Mouse (Mus musculus) limb, embryonic 15.5 days (tissue): ENCODE data around the gene Snai1. TPM values are rescaled to one million over a fixed set of nuclear protein-coding genes. Genes with fewer than 3 reads are reported as not detected.
A peak's percentile ranks its signal among the peaks of the same experiment; 100 is the strongest.

Experiments used
- ATAC-seq: fragments of 200-750 bp; cut with Nextera tagmentation; 2 replicates; pipeline ENCODE4 v1.8.0; 2017; ENCODE audit warnings: low read depth, moderate TSS enrichment; ENCODE audit not compliant: insufficient number of reproducible peaks, low FRiP score, low TSS enrichment
- H3K27ac ChIP-seq: fragments of 300-500 bp; sonication (generic); 2 replicates; pipeline ENCODE4 v1.5.1; 2015; ENCODE audit warnings: moderate library complexity, mild to moderate bottlenecking, inconsistent platforms
- H3K27me3 ChIP-seq: fragments of 300-500 bp; sonication (generic); 2 replicates; pipeline ENCODE4 v1.6.1; 2015; ENCODE audit warnings: inconsistent platforms
- H3K36me3 ChIP-seq: fragments of 300-500 bp; sonication (generic); 2 replicates; pipeline ENCODE4 v1.6.1; 2015; ENCODE audit warnings: inconsistent platforms
- H3K4me1 ChIP-seq: fragments of 300-500 bp; sonication (generic); 2 replicates; pipeline ENCODE4 v1.6.1; 2015; ENCODE audit warnings: inconsistent platforms
- H3K4me2 ChIP-seq: fragments of 300-500 bp; sonication (generic); 2 replicates; pipeline ENCODE4 v1.6.1; 2015; ENCODE audit warnings: mild to moderate bottlenecking, inconsistent platforms
- H3K4me3 ChIP-seq: fragments of 300-500 bp; sonication (generic); 2 replicates; pipeline ENCODE4 v1.5.1; 2015; ENCODE audit warnings: mild to moderate bottlenecking, inconsistent platforms
- H3K9ac ChIP-seq: fragments of 300-500 bp; sonication (generic); 2 replicates; pipeline ENCODE4 v1.6.1; 2015; ENCODE audit warnings: inconsistent platforms
- H3K9me3 ChIP-seq: fragments of 300-500 bp; sonication (generic); 2 replicates; pipeline ENCODE4 v1.6.1; 2016; ENCODE audit warnings: inconsistent platforms
- WGBS: fragments of 180-500 bp; shearing (Covaris S2); methylation state at CpG from one replicate; pipeline ENCODE4 v1.1.7; 2015; 5-methylcytosine and 5-hydroxymethylcytosine counted together
- polyA plus RNA-seq: library from polyadenylated mRNA; unstranded; fragments of >200 nt; fragmentation: Nextera tagmentation; extraction: Ambion mirVana; gene quantifications from 2 replicates; pipeline ENCODE4 v1.2.1, GENCODE M21; 2015

Gene Snai1
- polyA plus RNA-seq, 1 experiment from 2014 or later, result 52.6 TPM

DNA sequence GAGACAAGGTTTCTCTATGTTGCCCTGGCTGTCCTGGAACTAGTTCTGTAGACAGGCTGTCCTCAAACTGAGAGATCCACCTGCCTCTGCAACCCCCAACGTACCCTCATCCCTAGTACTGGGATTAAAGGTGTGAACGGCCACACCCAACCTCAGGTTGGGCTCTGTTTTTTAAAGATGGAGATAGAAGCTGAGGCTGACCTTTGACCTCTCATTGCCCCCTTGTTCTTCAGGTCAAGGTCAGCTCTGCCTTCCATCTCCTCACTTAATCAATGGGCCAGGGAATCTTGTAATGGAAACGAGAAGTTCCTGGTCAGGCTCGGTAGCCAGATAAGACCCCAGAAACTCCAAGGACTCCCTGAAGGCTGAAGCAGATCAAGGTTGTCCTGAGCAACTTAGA is 7.5 kb upstream of the Snai1 start:
- Histone ChIP-seq H3K36me3 (no peaks in the 10 kb centered on the region), H3K4me3 (no peak overlapping the region), H3K9ac (no peak overlapping the region), H3K27ac (no peak overlapping the region), H3K27me3 (no peaks in the 10 kb centered on the region), H3K4me1 (no peaks in the 10 kb centered on the region), H3K9me3 (no peaks in the 10 kb centered on the region), H3K4me2 (no peak overlapping the region)
- WGBS, result 71% methylated on average over 4 of the region's 4 CpGs
- no peak for ATAC-seq

DNA sequence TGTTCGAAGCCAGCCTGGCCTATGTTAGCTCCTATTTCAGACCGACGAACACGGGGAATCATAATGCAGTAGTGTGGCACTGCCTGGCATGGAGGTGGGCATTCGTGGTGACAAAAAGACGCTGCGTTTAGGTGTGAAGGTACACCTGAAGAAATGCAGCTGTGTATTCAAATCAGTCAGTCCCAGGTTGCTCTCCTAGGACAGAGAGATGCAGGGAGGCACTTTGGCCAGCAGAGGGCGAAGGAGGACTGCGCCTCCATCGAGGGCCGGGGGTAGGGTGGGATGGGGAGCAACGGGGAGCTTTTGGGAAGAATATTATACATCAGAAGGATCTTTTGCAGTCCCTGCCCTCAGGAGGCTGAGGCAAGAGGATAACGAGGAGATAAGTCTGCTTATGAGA is 5.9 kb upstream of the Snai1 start:
- H3K4me2 ChIP-seq, result no peak overlapping the region
- H3K9me3 ChIP-seq, result no peaks in the 10 kb centered on the region
- no peak for ATAC-seq

DNA sequence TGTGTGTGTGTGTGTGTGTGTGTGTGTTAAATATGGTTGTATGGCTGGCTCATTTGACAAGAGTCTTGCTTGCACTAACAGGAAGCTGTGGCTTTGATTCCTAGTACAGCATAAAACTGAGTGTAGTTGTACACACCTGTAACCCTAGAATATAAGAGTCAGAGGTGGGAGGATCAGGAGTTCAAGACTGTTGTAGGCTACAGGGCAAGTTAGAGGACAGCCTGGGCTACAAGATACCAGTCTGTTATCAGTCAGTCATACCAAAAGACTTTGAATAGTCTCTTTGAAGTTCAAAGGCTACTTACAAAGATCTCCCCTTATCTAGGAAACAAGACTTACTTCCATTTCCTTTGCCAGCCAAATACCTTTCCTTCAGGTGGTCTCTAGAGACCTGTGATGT is 4.1 kb upstream of the Snai1 start:
- ATAC-seq, result no peak
- Histone ChIP-seq H3K27ac (no peak overlapping the region), H3K4me2 (no peak overlapping the region), H3K4me3 (no peak overlapping the region), H3K27me3 (peaks cover 17% of the 10 kb centered on the region), H3K4me1 (peaks cover 14% of the 10 kb centered on the region), H3K36me3 (0 out of 2 replicates have a peak, but pooled peaks cover 4% of the 10 kb centered on the region), H3K9me3 (no peaks in the 10 kb centered on the region), H3K9ac (no peak overlapping the region)

More for the DNA sequence above, 5.9 kb upstream of the Snai1 start:
- peaks cover 11% of the 10 kb centered on the region for H3K27me3 ChIP-seq
- no peak overlapping the region for H3K27ac ChIP-seq
- no peaks in the 10 kb centered on the region for H3K4me1 ChIP-seq
- 19% methylated on average over 13 of the region's 13 CpGs for WGBS
- no peak overlapping the region for H3K4me3 ChIP-seq
- H3K36me3 ChIP-seq, result no peaks in the 10 kb centered on the region
- no peak overlapping the region for H3K9ac ChIP-seq

DNA sequence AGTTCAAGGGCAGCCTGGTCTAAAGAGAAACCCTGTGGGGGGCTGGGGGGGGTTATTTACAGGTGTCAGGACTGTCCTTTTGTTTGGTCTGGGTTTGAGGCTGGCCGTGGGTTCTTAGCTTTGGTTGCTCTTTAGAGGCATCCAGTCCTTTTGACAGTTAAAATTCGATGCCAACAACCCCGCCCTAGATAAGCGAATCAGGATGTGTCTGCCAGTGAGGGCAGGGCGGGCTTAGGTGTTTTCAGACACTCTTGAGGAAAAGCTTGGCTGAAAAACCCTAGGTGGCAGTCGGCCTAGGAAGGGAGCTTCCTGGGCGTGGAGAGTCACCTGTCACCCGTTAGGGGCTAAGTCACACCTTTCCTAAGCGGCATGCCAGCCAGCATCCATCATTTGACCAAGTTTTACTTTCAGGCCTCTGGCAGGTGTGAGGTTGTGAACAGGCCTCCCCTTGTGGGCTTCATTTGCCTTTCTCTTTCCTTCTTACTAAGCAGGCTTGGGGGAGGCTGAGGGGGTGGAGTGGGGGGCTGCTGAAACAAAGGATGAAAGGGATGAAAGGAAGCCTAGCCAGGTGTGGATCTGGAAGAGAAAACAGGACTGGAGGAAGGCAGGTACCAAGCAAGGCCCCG is 1.6 kb upstream of the Snai1 start:
- peaks cover 17% of the 10 kb centered on the region for H3K27me3 ChIP-seq
- H3K9ac ChIP-seq, result no peak overlapping the region
- no peak for ATAC-seq

DNA sequence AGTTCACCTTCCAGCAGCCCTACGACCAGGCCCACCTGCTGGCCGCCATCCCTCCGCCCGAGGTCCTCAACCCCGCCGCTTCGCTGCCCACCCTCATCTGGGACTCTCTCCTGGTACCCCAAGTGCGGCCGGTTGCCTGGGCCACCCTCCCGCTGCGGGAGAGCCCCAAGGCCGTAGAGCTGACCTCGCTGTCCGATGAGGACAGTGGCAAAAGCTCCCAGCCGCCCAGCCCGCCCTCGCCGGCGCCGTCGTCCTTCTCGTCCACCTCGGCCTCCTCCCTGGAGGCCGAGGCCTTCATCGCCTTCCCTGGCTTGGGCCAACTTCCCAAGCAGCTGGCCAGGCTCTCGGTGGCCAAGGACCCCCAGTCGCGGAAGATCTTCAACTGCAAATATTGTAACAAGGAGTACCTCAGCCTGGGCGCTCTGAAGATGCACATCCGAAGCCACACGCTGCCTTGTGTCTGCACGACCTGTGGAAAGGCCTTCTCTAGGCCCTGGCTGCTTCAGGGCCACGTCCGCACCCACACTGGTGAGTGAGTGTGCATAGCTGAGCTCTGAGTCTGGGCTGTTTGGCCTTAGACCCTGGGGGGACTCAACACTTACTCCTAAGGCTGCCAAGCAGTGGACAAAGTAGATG is 794 bp downstream of the Snai1 start:
- Histone ChIP-seq H3K4me2 (peak overlapping the region; percentile 85), H3K4me1 (peaks cover 58% of the 10 kb centered on the region), H3K36me3 (peaks cover 16% of the 10 kb centered on the region), H3K9me3 (no peaks in the 10 kb centered on the region), H3K9ac (peak overlapping the region; percentile 69), H3K27ac (peak overlapping the region; percentile 82), H3K4me3 (peak overlapping the region; percentile 68), H3K27me3 (peaks cover 17% of the 10 kb centered on the region)
- ATAC-seq, result no peak
- WGBS, result 17% methylated on average over 34 of the region's 34 CpGs

More for the DNA sequence above, 1.6 kb upstream of the Snai1 start:
- Histone ChIP-seq H3K36me3 (peaks cover 7% of the 10 kb centered on the region; the same call in 1 of the 2 replicates), H3K4me3 (no peak overlapping the region), H3K27ac (no peak overlapping the region), H3K4me2 (no peak overlapping the region), H3K9me3 (no peaks in the 10 kb centered on the region), H3K4me1 (peaks cover 34% of the 10 kb centered on the region)
- 48% methylated on average over 10 of the region's 10 CpGs for whole genome bisulfite sequencing

- peaks cover 17% of the 10 kb centered on the region for H3K27me3 ChIP-seq
- H3K36me3 ChIP-seq, result peaks cover 16% of the 10 kb centered on the region
- H3K4me2 ChIP-seq, result peak overlapping the region; percentile 85
- no peaks in the 10 kb centered on the region for H3K9me3 ChIP-seq
- ATAC-seq, result no peak
- WGBS, result 10% methylated on average over 14 of the region's 14 CpGs
- peak overlapping the region; percentile 68 for H3K4me3 ChIP-seq
- H3K9ac ChIP-seq, result peak overlapping the region; percentile 57
- H3K4me1 ChIP-seq, result peaks cover 68% of the 10 kb centered on the region
- peak overlapping the region; percentile 95 for H3K27ac ChIP-seq
Observed at GRCm38 (mm10) chr2:167539536-167540476, 1.8 kb downstream of the Snai1 start.

DNA sequence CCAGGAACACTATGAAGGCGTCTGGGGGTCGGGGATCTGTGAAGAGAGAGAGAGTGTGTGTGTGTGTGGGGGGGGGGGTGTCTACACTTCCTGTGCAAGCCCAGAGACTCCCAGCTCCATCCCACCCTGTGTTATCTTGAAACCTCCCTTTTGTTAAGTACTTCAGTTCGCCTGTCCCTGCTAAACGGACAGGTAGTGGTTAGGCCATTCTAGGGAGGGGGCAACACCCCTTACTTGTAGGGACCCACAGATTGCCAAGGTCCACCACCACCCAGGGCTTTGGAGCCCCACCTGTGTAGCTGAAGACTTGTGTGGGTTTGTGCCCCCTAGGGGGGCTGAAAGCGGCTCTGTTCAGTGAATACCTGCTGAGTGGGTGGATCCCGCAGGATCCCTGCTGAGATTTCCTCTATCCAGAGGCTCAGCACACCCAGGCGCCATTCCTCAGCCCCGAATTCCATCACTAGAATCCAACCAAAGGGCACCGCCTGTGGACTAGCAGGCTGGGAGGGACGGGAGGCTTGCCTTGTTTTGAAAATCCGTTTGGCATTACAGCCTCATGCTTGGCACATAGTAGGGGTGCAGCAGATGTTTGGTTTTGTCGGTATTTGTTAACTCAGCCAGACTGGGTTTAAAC is 2.6 kb downstream of the Snai1 start:
- peak overlapping the region; percentile 57 for H3K9ac ChIP-seq
- WGBS, result 17% methylated on average over 12 of the region's 12 CpGs
- peaks cover 69% of the 10 kb centered on the region for H3K4me1 ChIP-seq
- H3K9me3 ChIP-seq, result no peaks in the 10 kb centered on the region
- peak overlapping the region; percentile 68 for H3K4me3 ChIP-seq
- ATAC-seq, result no peak
- H3K27me3 ChIP-seq, result peaks cover 17% of the 10 kb centered on the region
- H3K4me2 ChIP-seq, result peak overlapping the region; percentile 85
- H3K27ac ChIP-seq, result peak overlapping the region; percentile 95
- peaks cover 16% of the 10 kb centered on the region for H3K36me3 ChIP-seq

DNA sequence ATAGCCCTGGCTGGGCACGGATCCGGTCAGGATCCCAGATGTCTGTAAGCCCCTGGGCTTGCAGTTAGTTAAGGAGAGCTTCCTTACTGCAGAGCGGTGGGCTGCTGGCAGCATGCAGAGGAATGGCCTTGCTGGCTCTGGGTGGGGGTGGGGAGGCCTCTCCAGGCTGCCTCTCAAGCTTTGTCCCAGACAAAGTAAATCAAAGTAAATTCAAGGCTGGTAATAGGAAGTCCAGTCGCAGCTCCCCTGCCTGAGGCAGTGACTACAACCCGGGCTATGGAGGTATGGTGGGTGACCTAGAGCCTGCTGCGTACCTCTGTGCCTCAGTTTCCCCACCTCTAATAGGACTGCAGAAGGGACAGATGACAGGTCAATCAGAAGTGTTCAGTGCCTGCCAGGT is 3.3 kb downstream of the Snai1 start:
- Histone ChIP-seq H3K9me3 (no peaks in the 10 kb centered on the region), H3K27me3 (peaks cover 14% of the 10 kb centered on the region), H3K9ac (peak overlapping the region; percentile 57), H3K4me2 (peak overlapping the region; percentile 85), H3K36me3 (peaks cover 16% of the 10 kb centered on the region), H3K4me1 (peaks cover 72% of the 10 kb centered on the region), H3K4me3 (peak overlapping the region; percentile 68), H3K27ac (peak overlapping the region; percentile 95)
- ATAC-seq, result no peak
- 10% methylated on average over 6 of the region's 6 CpGs for WGBS

GRCm38 (mm10) chr2:167541761-167542160 is 3.8 kb downstream of the Snai1 start:
- Histone ChIP-seq H3K4me3 (peak overlapping the region; percentile 68), H3K27ac (peak overlapping the region; percentile 95), H3K36me3 (peaks cover 16% of the 10 kb centered on the region), H3K9ac (peak overlapping the region; percentile 57), H3K27me3 (peaks cover 9% of the 10 kb centered on the region), H3K9me3 (no peaks in the 10 kb centered on the region), H3K4me2 (peak overlapping the region; percentile 85), H3K4me1 (peaks cover 76% of the 10 kb centered on the region)
- 55% methylated on average over 12 of the region's 12 CpGs for WGBS
- ATAC-seq, result no peak

GRCm38 (mm10) chr2:167542361-167542760 is 4.4 kb downstream of the Snai1 start:
- WGBS, result 48% methylated on average over 4 of the region's 4 CpGs
- Histone ChIP-seq H3K4me3 (peak overlapping the region; percentile 68), H3K9me3 (no peaks in the 10 kb centered on the region), H3K9ac (0 out of 2 replicates have a peak overlapping the region, but pooled peaks have one; percentile 57), H3K27me3 (peaks cover 3% of the 10 kb centered on the region; the same call in 1 of the 2 replicates), H3K4me2 (peak overlapping the region; percentile 85), H3K4me1 (peaks cover 81% of the 10 kb centered on the region), H3K36me3 (peaks cover 16% of the 10 kb centered on the region), H3K27ac (peak overlapping the region; percentile 95)
- no peak for ATAC-seq
